Mouse (Mus musculus) embryonic facial prominence, embryonic 10.5 days (tissue): ENCODE measurements around the gene Tex33. TPM values are rescaled to one million over a fixed set of nuclear protein-coding genes. Genes with fewer than 3 reads are reported as not detected.
A peak's percentile ranks its signal among the peaks of the same experiment; 100 is the strongest.

ENCODE experiments used
- DNase-seq: peaks from one replicate; pipeline ENCODE4 v3.0.0-alpha.2; 2017; ENCODE audit warnings: low spot score
- H3K27ac ChIP-seq: fragments of 300-500 bp; sonication (generic); replicated peaks from 2 replicates; pipeline ENCODE4 v1.5.1; 2016; ENCODE audit warnings: mild to moderate bottlenecking
- H3K27me3 ChIP-seq: fragments of 300-500 bp; sonication (generic); replicated peaks from 2 replicates; pipeline ENCODE4 v1.6.1; 2016; ENCODE audit warnings: low read depth, mild to moderate bottlenecking; ENCODE audit not compliant: poor library complexity, severe bottlenecking
- H3K36me3 ChIP-seq: fragments of 300-500 bp; sonication (generic); replicated peaks from 2 replicates; pipeline ENCODE4 v1.6.1; 2016; ENCODE audit warnings: mild to moderate bottlenecking, moderate library complexity
- H3K4me1 ChIP-seq: fragments of 300-500 bp; sonication (generic); 2 replicates; pipeline ENCODE4 v1.6.1; 2016
- H3K4me3 ChIP-seq: fragments of 300-500 bp; sonication (generic); 2 replicates; pipeline ENCODE4 v1.5.1; 2016; ENCODE audit warnings: mild to moderate bottlenecking, moderate library complexity
- H3K9me3 ChIP-seq: fragments of 300-500 bp; sonication (generic); 2 replicates; pipeline ENCODE4 v1.6.1; 2016; ENCODE audit warnings: mild to moderate bottlenecking
- WGBS: fragments of 180-500 bp; shearing (Covaris S2); methylation state at CpG from one replicate; pipeline ENCODE4 v1.1.7; 2016; 5-methylcytosine and 5-hydroxymethylcytosine counted together
- polyA plus RNA-seq: library from polyadenylated mRNA; unstranded; fragments of >200 nt; fragmentation: Nextera tagmentation; extraction: Ambion mirVana; gene quantifications from 2 replicates; pipeline ENCODE4 v1.2.1, GENCODE M21; 2016

Gene Tex33
- polyA plus RNA-seq, 1 experiment from 2014 or later: not detected

- peaks cover 49% of the 10 kb centered on the region for H3K27me3 ChIP-seq
- peak within 1 kb of the TSS; percentile 76 for H3K4me3 ChIP-seq
- under 1% methylated on average over 40 of the region's 40 CpGs for WGBS
- peaks cover 71% of the 10 kb centered on the region for H3K4me1 ChIP-seq
- H3K36me3 ChIP-seq: peaks cover 5% of the 10 kb centered on the region; the same call in 1 of the 2 replicates
- DNase-seq: peak; percentile 89
- no peaks in the 10 kb centered on the region for H3K9me3 ChIP-seq
- H3K27ac ChIP-seq: peak within 1 kb of the TSS; percentile 95
Measured at GRCm38 (mm10) chr15:78406293-78406934, 10.7 kb upstream of the Tex33 start, which contains the start of gene Mpst. Gene Mpst (plus strand): TSS chr15:78406416.

GRCm38 (mm10) chr15:78405517-78406211 lies 10.0 kb upstream of the Tex33 start, which contains the start of gene Tst:
Gene Tst (minus strand): TSS chr15:78405907.
- Histone ChIP-seq H3K9me3 (no peaks in the 10 kb centered on the region), H3K4me1 (peaks cover 71% of the 10 kb centered on the region), H3K27ac (peak within 1 kb of the TSS; percentile 95), H3K4me3 (peak within 1 kb of the TSS; percentile 76), H3K36me3 (no peaks in the 10 kb centered on the region), H3K27me3 (peaks cover 42% of the 10 kb centered on the region)
- DNase-seq: peak; percentile 83
- 2% methylated on average over 34 of the region's 34 CpGs for WGBS

- peak overlapping the region; percentile 95; the same call in 1 of the 2 replicates for H3K27ac ChIP-seq
- WGBS: 53% methylated on average over 11 of the region's 11 CpGs
Measured at GRCm38 (mm10) chr15:78405098-78405497, 9.4 kb upstream of the Tex33 start.

GRCm38 (mm10) chr15:78403896-78404295 lies 8.2 kb upstream of the Tex33 start:
- no peaks in the 10 kb centered on the region for H3K9me3 ChIP-seq
- no peak overlapping the region for H3K27ac ChIP-seq
- no peak for DNase-seq
- H3K36me3 ChIP-seq: no peaks in the 10 kb centered on the region
- H3K27me3 ChIP-seq: peaks cover 24% of the 10 kb centered on the region
- 79% methylated on average over 1 of the region's 1 CpGs for WGBS
- H3K4me1 ChIP-seq: peaks cover 60% of the 10 kb centered on the region
- H3K4me3 ChIP-seq: no peak overlapping the region

More at GRCm38 (mm10) chr15:78405098-78405497, 9.4 kb upstream of the Tex33 start:
- Histone ChIP-seq H3K4me3 (peak overlapping the region; percentile 76), H3K27me3 (peaks cover 36% of the 10 kb centered on the region), H3K4me1 (peaks cover 67% of the 10 kb centered on the region), H3K36me3 (no peaks in the 10 kb centered on the region), H3K9me3 (no peaks in the 10 kb centered on the region)
- no peak for DNase-seq

DNA sequence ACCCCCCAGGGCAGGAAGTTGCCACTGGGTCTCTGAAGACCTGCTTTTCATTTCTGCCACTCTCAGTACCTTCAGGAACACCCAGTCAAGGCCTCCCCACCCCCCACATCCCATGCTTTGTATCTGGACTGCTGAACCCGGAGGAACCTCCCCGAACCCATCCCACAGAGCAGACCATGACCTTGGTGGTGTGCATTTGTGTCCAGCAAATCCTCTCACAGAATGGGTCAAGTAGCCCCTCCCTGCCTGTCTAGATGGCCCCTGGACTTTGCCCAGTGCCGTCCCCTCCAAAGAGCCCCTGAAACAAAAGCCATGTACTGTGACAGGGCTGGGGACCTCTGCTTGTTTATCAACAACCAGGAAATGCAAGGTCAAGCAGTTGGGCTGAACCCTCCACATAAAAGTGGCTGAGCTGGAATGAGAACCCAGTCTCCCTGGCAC lies 7.6 kb upstream of the Tex33 start:
- Histone ChIP-seq H3K36me3 (no peaks in the 10 kb centered on the region), H3K9me3 (no peaks in the 10 kb centered on the region), H3K27me3 (peaks cover 18% of the 10 kb centered on the region), H3K4me1 (peaks cover 59% of the 10 kb centered on the region), H3K27ac (0 out of 2 replicates have a peak overlapping the region, but pooled peaks have one; percentile 10), H3K4me3 (no peak overlapping the region)
- 52% methylated on average over 3 of the region's 3 CpGs for WGBS
- no peak for DNase-seq

- Histone ChIP-seq H3K4me3 (no peak overlapping the region), H3K9me3 (no peaks in the 10 kb centered on the region), H3K4me1 (peaks cover 50% of the 10 kb centered on the region), H3K27ac (no peak overlapping the region), H3K36me3 (no peaks in the 10 kb centered on the region), H3K27me3 (peaks cover 9% of the 10 kb centered on the region; the same call in 1 of the 2 replicates)
- no peak for DNase-seq
- 78% methylated on average over 7 of the region's 7 CpGs for WGBS
Measured at GRCm38 (mm10) chr15:78402423-78402822, 6.7 kb upstream of the Tex33 start.

GRCm38 (mm10) chr15:78401921-78402320 lies 6.2 kb upstream of the Tex33 start:
- Histone ChIP-seq H3K36me3 (no peaks in the 10 kb centered on the region), H3K27ac (0 out of 2 replicates have a peak overlapping the region, but pooled peaks have one; percentile 26), H3K4me1 (peaks cover 45% of the 10 kb centered on the region), H3K27me3 (peaks cover 9% of the 10 kb centered on the region; the same call in 1 of the 2 replicates), H3K4me3 (no peak overlapping the region), H3K9me3 (no peaks in the 10 kb centered on the region)
- WGBS: 82% methylated on average over 4 of the region's 4 CpGs
- DNase-seq: no peak

DNA sequence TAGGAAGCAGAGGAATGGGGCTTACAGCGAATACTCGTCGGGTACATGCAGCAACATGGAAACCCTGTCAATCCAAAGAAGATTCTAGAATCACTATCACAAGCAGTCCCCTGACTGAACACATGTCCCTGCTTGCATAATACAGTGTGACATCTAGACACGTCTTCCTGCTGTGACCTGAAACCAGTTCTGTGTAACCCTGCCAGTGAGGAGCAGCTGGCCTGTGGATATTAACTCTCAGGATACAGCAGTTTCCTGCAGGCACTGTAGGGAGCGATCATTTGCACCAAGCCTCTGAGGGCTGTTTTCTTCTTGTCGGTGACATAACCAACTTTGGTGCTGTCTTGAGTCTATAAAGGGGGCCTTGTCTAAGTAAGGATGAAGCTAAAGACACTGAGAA lies 5.6 kb upstream of the Tex33 start:
- no peak for DNase-seq
- peaks cover 9% of the 10 kb centered on the region; the same call in 1 of the 2 replicates for H3K27me3 ChIP-seq
- H3K27ac ChIP-seq: no peak overlapping the region
- H3K4me1 ChIP-seq: peaks cover 40% of the 10 kb centered on the region
- no peaks in the 10 kb centered on the region for H3K9me3 ChIP-seq
- no peak overlapping the region for H3K4me3 ChIP-seq
- WGBS: 78% methylated on average over 6 of the region's 6 CpGs
- no peaks in the 10 kb centered on the region for H3K36me3 ChIP-seq

GRCm38 (mm10) chr15:78390855-78391254 lies 4.9 kb downstream of the Tex33 start:
- 86% methylated on average over 3 of the region's 3 CpGs for WGBS
- Histone ChIP-seq H3K27ac (no peak overlapping the region), H3K4me1 (no peaks in the 10 kb centered on the region)

DNA sequence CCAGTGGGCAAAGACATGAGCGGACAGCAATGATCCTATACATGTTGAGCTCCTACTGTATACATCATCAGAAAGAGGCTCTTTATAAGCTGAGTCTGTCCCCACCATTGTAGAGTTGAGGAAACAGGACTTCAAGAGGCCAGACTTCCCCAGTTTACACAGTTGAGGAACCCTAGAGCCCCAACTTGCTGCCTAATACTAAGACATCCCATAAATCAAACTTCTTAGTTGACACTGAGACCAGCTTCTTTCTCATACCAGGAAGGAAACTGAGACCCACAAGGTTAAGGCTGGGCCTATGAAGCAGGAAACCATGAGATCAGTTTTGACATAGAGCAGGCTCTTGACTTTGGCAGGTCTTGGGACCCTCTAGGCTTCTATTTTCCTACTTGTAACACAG lies 10.1 kb downstream of the Tex33 start:
- H3K27ac ChIP-seq: no peak overlapping the region
- H3K4me3 ChIP-seq: no peak overlapping the region
- no peaks in the 10 kb centered on the region for H3K36me3 ChIP-seq
- H3K9me3 ChIP-seq: no peaks in the 10 kb centered on the region
- 86% methylated on average over 1 of the region's 1 CpGs for WGBS
- no peaks in the 10 kb centered on the region; the same call in 1 of the 2 replicates for H3K4me1 ChIP-seq
- H3K27me3 ChIP-seq: no peaks in the 10 kb centered on the region
- DNase-seq: no peak

More at GRCm38 (mm10) chr15:78390855-78391254, 4.9 kb downstream of the Tex33 start:
- DNase-seq: no peak
- H3K4me3 ChIP-seq: no peak overlapping the region
- no peaks in the 10 kb centered on the region for H3K9me3 ChIP-seq
- H3K27me3 ChIP-seq: no peaks in the 10 kb centered on the region
- H3K36me3 ChIP-seq: no peaks in the 10 kb centered on the region

GRCm38 (mm10) chr15:78384220-78385116 lies 11.2 kb downstream of the Tex33 start:
- no peak overlapping the region for H3K4me3 ChIP-seq
- no peaks in the 10 kb centered on the region for H3K36me3 ChIP-seq
- no peak overlapping the region for H3K27ac ChIP-seq
- 73% methylated on average over 7 of the region's 7 CpGs for WGBS
- no peaks in the 10 kb centered on the region; the same call in 1 of the 2 replicates for H3K4me1 ChIP-seq
- H3K9me3 ChIP-seq: no peaks in the 10 kb centered on the region
- H3K27me3 ChIP-seq: no peaks in the 10 kb centered on the region
- no peak for DNase-seq
